Mouse (Mus musculus) common myeloid progenitor, adult 5-6 weeks (primary cell): ENCODE measurements around the gene Zscan20. TPM values are rescaled to one million over a fixed set of nuclear protein-coding genes. Genes with fewer than 3 reads are reported as not detected.

Experiments used
- total RNA-seq: library from RNA; stranded (forward); fragments of 200-1000, 187-1606 nt; gene quantifications from 2 replicates; pipeline ENCODE4 v1.2.3, GENCODE M21; 2017

Zscan20 gene
- total RNA-seq, 1 experiment from 2014 or later, result 2.6 TPM

Other genes with a start within 250 kb of the Zscan20 start
- gene Tlr12, start 8.5 kb upstream of the Zscan20 start, total RNA-seq, result 0.44 and 1.1 TPM in 2 replicates
- gene Phc2, start 44.6 kb upstream of the Zscan20 start, total RNA-seq, result 21.2 and 23.0 TPM in 2 replicates
- gene A3galt2, start 145.3 kb upstream of the Zscan20 start, total RNA-seq, result 0.09 TPM in 1 of 2 replicates, not detected in the other
- 8.1 and 14.6 TPM in 2 replicates for gene Zfp362, start 195.9 kb upstream of the Zscan20 start, total RNA-seq